ENCODE assay signal across 12 mouse cellular contexts in genomic region chr2:6710687-6711430, GRCm38 (mm10).
DNase-seq lines count a peak whose midpoint lies in the region; ATAC-seq lines count a peak whose summit lies in the region.
"Had no signal": no experiment of that assay in that cellular context is flagged by ENCODE, and none has a peak within 500 bp of the region (broad histone marks: within the 10 kb centered on the region; RNA-seq: fewer than 3 reads in every experiment).

No protein-coding gene starts in this region.

- no peak overlapping the region for H3K4me3 ChIP-seq in liver, embryonic 16.5 days (ENCODE audit: low read depth, low read length)
- H3K4me3 ChIP-seq: hindbrain, embryonic 15.5 days had no signal

- no peaks in the 10 kb centered on the region for H3K27me3 ChIP-seq in liver, embryonic 16.5 days (ENCODE audit: control insufficient read depth, insufficient read depth, low read depth, low read length)
- H3K27me3 ChIP-seq: hindbrain, embryonic 15.5 days had no signal

- peak overlapping the region; percentile 7; the same call in 1 of the 2 replicates for H3K4me2 ChIP-seq in liver, embryonic 16.5 days (ENCODE audit: low read depth, low read length)
- H3K4me2 ChIP-seq: hindbrain, embryonic 15.5 days; lung, embryonic 14.5 days had no signal

- peaks cover 4% of the 10 kb centered on the region for H3K4me1 ChIP-seq in liver, embryonic 16.5 days (ENCODE audit: control insufficient read depth, low read depth, low read length)

- peak overlapping the region; percentile 14; the same call in 1 of the 2 replicates for H3K27ac ChIP-seq in liver, embryonic 16.5 days (ENCODE audit: low read length)
- H3K27ac ChIP-seq: hindbrain, embryonic 15.5 days; kidney, postnatal 0 days had no signal

- ATAC-seq in liver, embryonic 16.5 days (ENCODE audit: low read depth): peak; percentile 51

- DNase-seq in spleen, postnatal 36 days (ENCODE audit: low spot score in 2 of 2): peak; percentile 55 to 60
- no peak for DNase-seq in spleen, postnatal 14 days (ENCODE audit: low spot score in 2 of 2)
- peak; percentile 60 for DNase-seq in T-cell, adult 2 months (ENCODE audit: low spot score)
- DNase-seq in thymus, postnatal 14 days: peak; percentile 57
- DNase-seq in ovary, postnatal 36 days (ENCODE audit: low spot score): no peak
- DNase-seq in cerebellum, adult 18-20 months: no peak
- DNase-seq: adrenal gland, postnatal 36 days; cerebellum, postnatal 14 days; lung, embryonic 14.5 days had no signal

- no peaks in the 10 kb centered on the region for H3K36me3 ChIP-seq in liver, embryonic 16.5 days (ENCODE audit: control insufficient read depth, insufficient read depth)
- H3K36me3 ChIP-seq: hindbrain, embryonic 15.5 days had no signal

- no peaks in the 10 kb centered on the region for H3K9me3 ChIP-seq in liver, embryonic 16.5 days (replicated peaks; ENCODE audit: control insufficient read depth, low read length)
- H3K9me3 ChIP-seq: hindbrain, embryonic 15.5 days had no signal

- WGBS in liver, embryonic 16.5 days (ENCODE audit: insufficient replicate concordance): 24% methylated on average over 7 of the region's 7 CpGs

- no peak overlapping the region for H3K9ac ChIP-seq in liver, embryonic 16.5 days (ENCODE audit: low read depth, low read length)
- H3K9ac ChIP-seq: hindbrain, embryonic 15.5 days; lung, embryonic 14.5 days had no signal

Comparison
In these comparisons a context has a peak if more than half of its experiments do, and no peak if none do; other contexts are left out.
1. DNase-seq: peak in spleen, postnatal 36 days (2 of 2), T-cell, adult 2 months (single experiment) and thymus, postnatal 14 days (single experiment); none in spleen, postnatal 14 days (0 of 2), ovary, postnatal 36 days (single experiment) and cerebellum, adult 18-20 months (0 of 2).